Mouse (Mus musculus): ENCODE data around the gene Syngr2. TPM values are rescaled to one million over a fixed set of nuclear protein-coding genes. Genes with fewer than 3 reads are reported as not detected.

Gene Syngr2
- total and polyA plus RNA-seq, 2 experiments from 2014 or later: 14.0 to 25.3 TPM

DNA sequence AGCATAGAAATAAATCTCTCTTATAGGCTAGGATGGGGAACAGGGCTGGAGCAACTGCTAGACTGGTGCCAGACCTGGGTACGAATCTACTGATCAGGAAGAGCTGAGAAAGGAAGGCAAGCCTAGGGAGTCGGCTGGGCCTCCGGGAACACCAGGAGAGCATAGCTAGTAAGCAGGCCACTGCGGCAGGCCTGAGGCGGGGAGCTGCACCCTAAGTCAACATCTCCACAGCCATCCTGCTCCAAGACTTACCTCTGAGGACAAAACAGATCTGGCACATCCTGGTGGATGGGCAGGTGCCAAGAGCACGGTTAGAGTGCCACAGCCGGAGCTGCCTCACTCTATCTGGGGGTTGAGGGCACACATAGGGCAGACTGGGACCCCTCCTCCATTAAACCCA lies 10.7 kb downstream of the Syngr2 start:
- no peak for TF ChIP-seq CTCF (IDR thresholded peaks at IDR 0.05)
- Histone ChIP-seq H3K9ac (replicated peaks; ENCODE audit: low read length, poor library complexity, severe bottlenecking) (no peak overlapping the region), H3K36me3 (ENCODE audit: insufficient read depth, low read length) (no peaks in the 10 kb centered on the region), H3K27ac (ENCODE audit: low read depth, low read length) (no peak overlapping the region), H3K4me1 (ENCODE audit: insufficient read depth, low read length) (0 out of 2 replicates have a peak, but pooled peaks cover 1% of the 10 kb centered on the region), H3K27me3 (ENCODE audit: insufficient read depth, low read length) (no peaks in the 10 kb centered on the region), H3K9me3 (ENCODE audit: low read length) (no peaks in the 10 kb centered on the region), H3K4me2 (ENCODE audit: low read depth, low read length, poor library complexity, severe bottlenecking) (no peak overlapping the region), H3K4me3 (ENCODE audit: low read depth, low read length) (no peak overlapping the region)
- DNase-seq (ENCODE audit: low spot score): no peak
- no peak for ATAC-seq (ENCODE audit: low FRiP score)
- 100% methylated on average over 7 of the region's 7 CpGs for WGBS

DNA sequence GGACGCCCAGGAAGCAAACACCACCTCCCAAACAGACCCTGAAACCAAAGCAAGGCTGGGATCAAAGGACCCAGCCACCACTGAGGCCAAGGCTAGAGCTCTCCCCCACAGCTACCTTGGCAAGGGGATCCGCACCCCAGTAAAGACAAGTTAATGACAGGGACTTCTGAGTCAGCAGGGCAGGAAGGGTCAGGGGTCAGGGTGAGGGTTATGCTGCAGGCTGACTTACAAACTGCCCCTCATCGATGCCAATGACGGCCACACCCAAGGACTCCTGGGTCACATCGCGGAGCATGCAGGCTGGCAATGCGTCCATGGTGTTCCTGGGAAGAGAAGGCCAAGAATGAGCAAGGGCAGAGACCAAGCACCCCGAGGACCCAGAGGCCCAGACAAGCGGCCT lies 12.4 kb downstream of the Syngr2 start:
- H3K4me3 ChIP-seq (ENCODE audit: low read depth, low read length): no peak overlapping the region
- H3K9ac ChIP-seq (replicated peaks; ENCODE audit: low read length, poor library complexity, severe bottlenecking): no peak overlapping the region
- no peaks in the 10 kb centered on the region for H3K27me3 ChIP-seq (ENCODE audit: insufficient read depth, low read length)
- no peak overlapping the region for H3K4me2 ChIP-seq (ENCODE audit: low read depth, low read length, poor library complexity, severe bottlenecking)
- H3K4me1 ChIP-seq (ENCODE audit: insufficient read depth, low read length): 0 out of 2 replicates have a peak, but pooled peaks cover 4% of the 10 kb centered on the region
- TF ChIP-seq CTCF (IDR thresholded peaks at IDR 0.05): no peak
- no peaks in the 10 kb centered on the region for H3K36me3 ChIP-seq (ENCODE audit: insufficient read depth, low read length)
- DNase-seq (ENCODE audit: low spot score): no peak
- 90% methylated on average over 9 of the region's 9 CpGs for WGBS
- ATAC-seq (ENCODE audit: low FRiP score): no peak
- H3K9me3 ChIP-seq (ENCODE audit: low read length): no peaks in the 10 kb centered on the region
- H3K27ac ChIP-seq (ENCODE audit: low read depth, low read length): no peak overlapping the region

DNA sequence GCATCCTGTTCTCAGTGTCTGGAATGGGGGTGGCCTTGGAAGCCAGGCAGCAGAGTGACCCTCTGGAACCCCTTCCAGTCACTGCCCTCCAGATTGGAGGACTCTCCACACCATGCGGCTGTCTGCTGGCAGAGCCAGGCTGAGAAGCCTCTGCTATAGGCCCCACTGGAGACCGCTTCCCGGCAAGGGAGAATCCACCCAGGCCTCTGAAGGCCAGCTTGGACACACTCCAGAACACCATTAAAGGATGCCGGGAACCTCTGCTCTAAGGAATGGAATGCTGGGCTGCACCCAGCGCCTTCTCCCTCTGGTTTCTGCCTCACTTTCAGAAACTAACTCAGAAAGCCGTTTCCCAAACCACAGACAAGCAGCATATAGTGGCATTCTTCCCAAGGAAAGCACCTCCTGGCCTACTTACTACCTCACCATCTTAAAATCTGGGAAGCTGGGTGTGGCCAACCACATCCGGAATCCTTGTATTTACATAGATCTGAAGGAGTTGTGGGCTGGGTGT lies 13.3 kb downstream of the Syngr2 start:
- Histone ChIP-seq H3K4me3 (ENCODE audit: low read depth, low read length) (no peak overlapping the region), H3K4me1 (ENCODE audit: insufficient read depth, low read length) (0 out of 2 replicates have a peak, but pooled peaks cover 4% of the 10 kb centered on the region), H3K9ac (replicated peaks; ENCODE audit: low read length, poor library complexity, severe bottlenecking) (no peak overlapping the region), H3K27ac (ENCODE audit: low read depth, low read length) (no peak overlapping the region), H3K27me3 (ENCODE audit: insufficient read depth, low read length) (no peaks in the 10 kb centered on the region), H3K4me2 (ENCODE audit: low read depth, low read length, poor library complexity, severe bottlenecking) (no peak overlapping the region), H3K36me3 (ENCODE audit: insufficient read depth, low read length) (no peaks in the 10 kb centered on the region), H3K9me3 (ENCODE audit: low read length) (no peaks in the 10 kb centered on the region)
- ATAC-seq (ENCODE audit: low FRiP score) (no peak), DNase-seq (ENCODE audit: low spot score) (no peak)
- no peak for TF ChIP-seq CTCF (IDR thresholded peaks at IDR 0.05)
- WGBS: 88% methylated on average over 7 of the region's 7 CpGs

DNA sequence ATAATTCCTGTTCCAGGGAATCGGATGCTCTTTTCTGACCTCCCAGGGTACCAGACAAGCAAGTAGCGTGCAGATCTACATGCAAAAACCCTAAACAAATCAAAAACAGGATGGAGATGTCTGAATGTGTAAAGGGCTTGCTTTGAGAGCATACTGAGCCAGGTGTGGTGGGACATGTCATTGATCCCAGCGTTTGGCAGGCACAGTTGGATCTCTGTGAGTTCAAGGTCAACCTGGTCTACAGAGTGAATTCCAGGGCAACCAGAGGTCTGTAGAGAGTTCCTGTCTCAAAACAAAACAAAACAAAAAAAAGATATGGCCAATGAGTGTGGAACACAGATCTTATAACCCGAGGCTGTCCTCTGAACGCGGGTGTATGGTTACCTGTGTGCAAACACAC lies 13.9 kb downstream of the Syngr2 start:
- WGBS: 97% methylated on average over 6 of the region's 6 CpGs

DNA sequence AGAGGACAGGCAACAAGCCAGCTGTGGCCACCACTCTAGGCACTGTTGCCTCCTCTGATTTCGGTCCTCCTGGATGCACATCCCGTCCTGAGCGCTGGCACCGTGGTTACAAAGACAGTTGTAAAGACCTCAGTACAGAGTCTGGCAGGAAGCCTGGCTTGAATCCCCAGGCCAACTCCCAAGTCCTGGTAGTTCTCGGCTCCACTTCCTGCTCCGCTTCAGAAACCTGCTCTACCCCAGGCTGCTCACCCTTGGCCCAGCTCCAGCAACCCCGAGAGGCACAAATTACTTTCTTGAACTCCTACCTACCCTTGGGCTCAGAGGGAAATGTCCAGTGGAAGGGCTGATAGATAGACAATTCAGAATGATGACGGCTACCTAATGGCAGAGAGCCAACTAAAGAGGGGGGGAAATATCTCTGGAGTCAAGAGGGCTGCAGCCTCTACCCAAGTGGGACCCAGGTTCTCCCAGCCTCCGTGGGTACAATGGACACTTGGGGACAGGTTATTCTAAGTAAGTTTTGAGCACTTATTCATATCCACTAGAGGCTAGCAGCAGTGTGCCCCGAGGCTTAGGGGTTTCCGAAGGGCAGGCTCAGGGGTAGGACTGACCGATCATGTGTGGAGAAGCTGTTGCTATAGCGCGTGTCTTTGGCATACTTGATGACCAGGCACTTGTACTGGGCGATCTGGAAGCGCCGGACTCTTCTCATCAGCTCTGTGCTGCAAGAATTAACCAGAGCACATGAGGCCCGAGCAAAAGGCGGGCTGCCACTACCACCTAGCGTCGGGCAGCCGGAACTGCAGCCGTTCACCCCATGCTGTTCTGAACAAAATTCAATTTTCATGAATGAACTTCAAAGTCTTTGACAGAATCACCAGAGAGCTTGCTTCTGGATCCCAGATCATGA lies 14.8 kb downstream of the Syngr2 start:
- Histone ChIP-seq H3K4me2 (ENCODE audit: low read depth, low read length, poor library complexity, severe bottlenecking) (peak overlapping the region; percentile 13; the same call in 1 of the 2 replicates), H3K27me3 (ENCODE audit: insufficient read depth, low read length) (no peaks in the 10 kb centered on the region), H3K4me3 (ENCODE audit: low read depth, low read length) (no peak overlapping the region), H3K9me3 (ENCODE audit: low read length) (no peaks in the 10 kb centered on the region), H3K9ac (replicated peaks; ENCODE audit: low read length, poor library complexity, severe bottlenecking) (no peak overlapping the region), H3K36me3 (ENCODE audit: insufficient read depth, low read length) (no peaks in the 10 kb centered on the region), H3K27ac (ENCODE audit: low read depth, low read length) (no peak overlapping the region), H3K4me1 (ENCODE audit: insufficient read depth, low read length) (0 out of 2 replicates have a peak, but pooled peaks cover 4% of the 10 kb centered on the region)
- ATAC-seq (ENCODE audit: low FRiP score) (peak; percentile 79), DNase-seq (ENCODE audit: low spot score) (peak; percentile 84)
- TF ChIP-seq CTCF (IDR thresholded peaks at IDR 0.05): peak; percentile 95
- WGBS: 20% methylated on average over 23 of the region's 23 CpGs

More for the DNA sequence above, 13.9 kb downstream of the Syngr2 start:
- ATAC-seq (ENCODE audit: low FRiP score) (no peak), DNase-seq (ENCODE audit: low spot score) (no peak)
- Histone ChIP-seq H3K9me3 (ENCODE audit: low read length) (no peaks in the 10 kb centered on the region), H3K4me3 (ENCODE audit: low read depth, low read length) (no peak overlapping the region), H3K9ac (replicated peaks; ENCODE audit: low read length, poor library complexity, severe bottlenecking) (no peak overlapping the region), H3K36me3 (ENCODE audit: insufficient read depth, low read length) (no peaks in the 10 kb centered on the region), H3K4me2 (ENCODE audit: low read depth, low read length, poor library complexity, severe bottlenecking) (no peak overlapping the region), H3K27me3 (ENCODE audit: insufficient read depth, low read length) (no peaks in the 10 kb centered on the region), H3K4me1 (ENCODE audit: insufficient read depth, low read length) (0 out of 2 replicates have a peak, but pooled peaks cover 4% of the 10 kb centered on the region), H3K27ac (ENCODE audit: low read depth, low read length) (no peak overlapping the region)
- no peak for TF ChIP-seq CTCF (IDR thresholded peaks at IDR 0.05)
